Mouse (Mus musculus): ENCODE measurements around the gene Hand2.

Hand2 gene

GRCm38 (mm10) chr8:57320851-57321743, at the start of gene Hand2:
Gene Hand2 (plus strand): TSS chr8:57320983.
- in situ Hi-C loops (cut with MboI), result no loop called here

- in situ Hi-C loops (cut with MboI), result no loop called here
Measured at GRCm38 (mm10) chr8:57273055-57273454, 47.7 kb upstream of the Hand2 start.

GRCm38 (mm10) chr8:57293441-57293840, 27.3 kb upstream of the Hand2 start:
- in situ Hi-C loops (cut with MboI), result no loop called here

DNA sequence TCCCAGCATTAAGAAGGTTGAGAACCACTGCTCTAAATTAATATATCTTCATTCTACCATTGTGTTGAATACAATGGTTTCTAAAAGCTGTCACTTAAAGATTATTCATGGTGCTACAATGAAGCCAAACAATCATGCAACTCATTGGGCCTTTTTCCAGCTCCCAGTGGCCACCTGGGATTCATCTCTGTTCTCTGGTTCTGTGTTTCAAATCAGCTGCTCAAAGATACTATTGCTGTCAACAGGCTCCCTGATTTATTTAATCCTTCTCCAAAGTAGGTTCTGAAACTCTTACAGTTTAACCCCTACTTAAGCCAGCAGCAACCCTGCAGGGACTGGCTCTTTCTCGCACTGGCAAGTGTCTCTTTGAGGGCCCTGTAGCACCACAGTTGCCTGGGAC, 17.3 kb upstream of the Hand2 start:
- in situ Hi-C loops (cut with MboI), result no loop called here

GRCm38 (mm10) chr8:57304944-57305343, 15.8 kb upstream of the Hand2 start:
- in situ Hi-C loops (cut with MboI), result no loop called here

DNA sequence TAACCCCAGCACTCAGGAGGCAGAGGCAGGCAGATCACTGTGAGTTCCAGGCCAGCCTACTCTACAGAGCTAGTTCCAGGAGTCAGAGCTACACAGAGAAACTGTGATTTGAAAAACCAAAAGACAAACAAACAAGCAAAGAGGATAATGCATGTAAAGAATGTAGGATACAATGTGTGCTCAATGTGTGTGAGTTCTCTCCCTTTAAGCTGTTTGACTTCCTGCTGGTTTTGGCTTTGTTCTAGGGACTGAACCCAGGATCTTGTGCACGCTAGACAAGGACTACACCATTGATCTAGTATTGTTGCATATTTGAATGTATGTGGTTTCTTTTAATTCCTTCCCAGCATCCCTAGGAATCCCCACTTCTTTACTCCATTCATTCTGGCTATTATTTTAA, 14.3 kb upstream of the Hand2 start:
- in situ Hi-C loops (cut with MboI), result no loop called here

- in situ Hi-C loops (cut with MboI), result no loop called here
Measured at GRCm38 (mm10) chr8:57309844-57310485, 10.8 kb upstream of the Hand2 start.

- in situ Hi-C loops (cut with MboI), result no loop called here
Measured at GRCm38 (mm10) chr8:57312031-57312981, 8.5 kb upstream of the Hand2 start.

DNA sequence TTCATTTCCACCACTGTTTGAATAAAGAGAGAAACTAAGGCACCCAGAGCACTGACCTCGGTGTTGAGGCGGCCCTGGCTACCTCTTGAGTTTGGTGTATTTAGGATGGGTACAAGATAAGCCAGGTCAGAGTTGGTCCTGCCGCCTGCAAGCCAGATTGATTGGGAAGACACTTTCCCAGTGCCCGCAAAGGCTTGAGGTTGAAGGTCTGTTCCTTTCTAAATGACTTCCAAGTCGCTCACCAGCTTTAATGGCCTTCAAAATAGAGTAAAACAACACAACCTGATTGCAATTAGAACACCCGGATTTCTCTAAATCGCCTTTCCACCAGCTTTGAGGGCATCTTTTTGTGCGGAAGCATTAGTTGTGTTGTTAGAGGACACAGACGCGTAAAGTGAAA, 7.2 kb upstream of the Hand2 start:
- in situ Hi-C loops (cut with MboI), result no loop called here

DNA sequence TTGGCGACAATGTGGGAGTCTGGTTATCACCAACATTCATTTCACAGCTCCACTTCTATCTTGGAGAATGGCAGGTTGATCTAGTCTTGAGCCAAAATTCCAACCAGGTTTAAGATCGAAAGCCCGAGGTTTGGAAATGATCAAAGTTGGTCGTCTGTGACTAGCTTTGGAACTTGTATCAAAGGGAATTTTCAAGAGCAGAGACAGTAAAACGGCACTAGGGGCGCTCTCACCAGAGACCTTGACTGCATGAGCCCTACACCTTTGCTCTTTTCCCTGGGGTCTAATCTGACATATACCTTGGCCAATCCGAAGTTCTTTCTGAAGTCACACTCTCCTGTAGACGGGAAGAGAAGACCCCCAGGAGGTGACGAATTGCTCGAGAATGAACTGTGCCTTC, 6.6 kb upstream of the Hand2 start:
- in situ Hi-C loops (cut with MboI), result no loop called here

- in situ Hi-C loops (cut with MboI), result no loop called here
Measured at GRCm38 (mm10) chr8:57315471-57315870, 5.3 kb upstream of the Hand2 start.

GRCm38 (mm10) chr8:57317107-57317506, 3.7 kb upstream of the Hand2 start:
- in situ Hi-C loops (cut with MboI), result no loop called here

GRCm38 (mm10) chr8:57317890-57318480, 2.8 kb upstream of the Hand2 start:
- in situ Hi-C loops (cut with MboI), result no loop called here

DNA sequence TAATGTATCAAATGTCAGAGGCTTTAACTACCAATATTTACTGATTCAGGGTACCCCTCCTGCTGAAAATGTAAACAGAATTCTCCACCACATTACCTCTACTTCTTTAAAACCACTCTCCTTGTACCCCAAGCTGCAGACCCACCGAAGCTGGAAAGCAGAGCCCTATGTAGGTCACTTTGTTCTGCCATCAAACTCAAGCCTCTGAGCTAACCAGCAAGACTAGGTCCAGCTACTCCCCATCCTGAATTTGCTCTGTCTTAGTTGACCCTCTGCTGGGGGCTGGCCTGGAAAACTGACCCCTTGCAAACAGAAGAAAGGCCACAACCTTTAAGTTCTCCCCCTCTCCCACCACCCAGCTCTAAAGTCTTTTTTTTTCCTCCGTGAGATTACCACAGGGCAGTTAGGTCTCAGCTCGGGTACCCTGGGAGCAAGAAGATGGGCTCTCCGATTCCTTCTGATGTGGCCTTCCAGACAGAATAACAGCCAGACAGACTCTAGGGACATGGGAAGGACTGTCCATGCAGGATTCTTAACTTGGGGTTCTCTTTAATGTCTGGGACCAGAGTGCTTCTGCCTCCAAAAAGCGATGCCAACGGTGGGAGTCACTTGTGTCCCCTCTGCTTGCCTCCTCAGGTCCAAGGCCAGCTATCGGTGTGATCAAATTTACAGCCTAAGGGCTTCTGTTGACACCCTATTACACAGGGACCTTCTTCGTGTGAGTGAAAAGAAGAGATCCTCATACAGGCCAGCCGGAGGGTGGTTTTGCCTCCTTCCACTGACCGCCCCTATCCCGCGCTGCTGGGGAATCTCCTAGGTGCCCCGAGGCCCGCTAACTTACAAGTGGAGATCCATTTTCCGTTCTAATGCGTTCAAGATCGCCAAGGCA, 1.4 kb upstream of the Hand2 start:
- in situ Hi-C loops (cut with MboI), result no loop called here

DNA sequence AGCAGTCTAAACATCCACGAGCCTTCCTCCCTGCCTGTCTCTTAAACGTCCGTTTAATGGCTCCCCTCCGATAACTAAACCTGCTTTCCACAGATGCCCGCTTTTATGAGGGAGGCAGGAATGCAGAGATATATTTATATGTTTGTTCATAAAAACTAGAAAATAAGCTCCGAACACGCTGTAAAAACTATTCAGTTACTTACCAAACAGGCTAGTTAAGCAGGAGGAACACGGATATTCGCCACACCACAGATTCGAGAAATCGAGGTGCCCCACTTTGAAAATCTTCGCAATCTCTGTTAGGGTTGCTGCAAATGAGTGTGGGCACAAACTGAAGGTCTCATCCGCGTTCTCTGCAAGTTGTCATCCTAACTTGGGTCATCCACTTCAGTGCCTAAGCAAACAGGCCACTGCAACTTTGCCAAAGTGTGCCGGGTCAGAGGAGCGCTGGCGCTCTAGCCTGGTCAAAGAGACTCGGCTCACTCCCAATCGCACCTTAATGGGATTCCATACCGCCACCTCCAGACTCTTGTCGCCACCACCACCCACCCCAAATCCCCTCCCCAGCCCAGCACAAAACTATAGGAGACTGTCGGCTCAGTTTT, 700 bp upstream of the Hand2 start:
- in situ Hi-C loops (cut with MboI), result no loop called here

- in situ Hi-C loops (cut with MboI), result no loop called here
Measured at GRCm38 (mm10) chr8:57321898-57322895, 1.4 kb downstream of the Hand2 start.

GRCm38 (mm10) chr8:57322961-57323941, 2.5 kb downstream of the Hand2 start:
- in situ Hi-C loops (cut with MboI), result no loop called here

DNA sequence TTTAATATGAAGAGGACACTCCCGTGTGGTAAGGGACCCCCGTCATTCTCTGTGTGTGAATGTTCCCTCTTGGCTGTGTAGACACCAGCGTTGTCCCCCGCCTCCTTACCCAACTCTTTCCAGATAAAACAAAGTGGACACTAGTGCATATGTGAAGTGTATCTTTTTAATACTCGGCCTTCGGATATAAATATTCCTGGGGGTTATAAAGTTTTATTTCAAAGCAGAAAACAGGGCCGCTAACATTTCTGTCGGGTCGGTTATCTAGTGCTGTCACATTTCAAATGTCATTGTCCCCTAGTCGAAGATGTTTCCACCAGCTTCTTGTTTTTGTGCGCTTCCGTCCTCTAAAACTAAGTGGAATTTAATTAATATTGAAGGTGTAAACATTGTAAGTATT, 3.3 kb downstream of the Hand2 start:
- in situ Hi-C loops (cut with MboI), result no loop called here

All from mature B cell (primary cell).